Mouse (Mus musculus): ENCODE results near the gene Bdh1. TPM values are rescaled to one million over a fixed set of nuclear protein-coding genes. Genes with fewer than 3 reads are reported as not detected.

Gene Bdh1
- polyA plus RNA-seq, 1 experiment from 2014 or later = 115 TPM

GRCm38 (mm10) chr16:31500969-31501750 is 79.1 kb downstream of the Bdh1 start:
- H3K4me1 ChIP-seq (replicated peaks; ENCODE audit: control insufficient read depth, insufficient read depth) = no peaks in the 10 kb centered on the region
- TF ChIP-seq CTCF (IDR thresholded peaks at IDR 0.05; ENCODE audit: low read depth) (no peak), EP300 (optimal IDR thresholded peaks at IDR 0.05) (no peak)
- H3K4me2 ChIP-seq (replicated peaks; ENCODE audit: low read depth) = no peak overlapping the region
- 64% methylated on average over 14 of the region's 14 CpGs for whole genome bisulfite sequencing
- H3K36me3 ChIP-seq (ENCODE audit: control insufficient read depth, insufficient read depth, low read length) = no peaks in the 10 kb centered on the region
- no peaks in the 10 kb centered on the region for H3K9me3 ChIP-seq (ENCODE audit: control insufficient read depth, low read length)
- H3K27me3 ChIP-seq (ENCODE audit: control insufficient read depth, insufficient read depth, low read length) = no peaks in the 10 kb centered on the region
- DNase-seq (ENCODE audit: low spot score) (no peak), ATAC-seq (ENCODE audit: low FRiP score, low TSS enrichment) (no peak)
- H3K27ac ChIP-seq (replicated peaks) = no peak overlapping the region
- H3K9ac ChIP-seq (ENCODE audit: low read length) = no peak overlapping the region
- H3K4me3 ChIP-seq (ENCODE audit: low read depth, low read length) = no peak overlapping the region

- Histone ChIP-seq H3K27me3 (ENCODE audit: control insufficient read depth, insufficient read depth, low read length) (no peaks in the 10 kb centered on the region), H3K27ac (replicated peaks) (no peak overlapping the region), H3K9ac (ENCODE audit: low read length) (no peak overlapping the region), H3K36me3 (ENCODE audit: control insufficient read depth, insufficient read depth, low read length) (no peaks in the 10 kb centered on the region), H3K4me2 (replicated peaks; ENCODE audit: low read depth) (no peak overlapping the region), H3K9me3 (ENCODE audit: control insufficient read depth, low read length) (no peaks in the 10 kb centered on the region), H3K4me1 (replicated peaks; ENCODE audit: control insufficient read depth, insufficient read depth) (no peaks in the 10 kb centered on the region), H3K4me3 (ENCODE audit: low read depth, low read length) (no peak overlapping the region)
- 62% methylated on average over 14 of the region's 14 CpGs for WGBS
- ATAC-seq (ENCODE audit: low FRiP score, low TSS enrichment) (no peak), DNase-seq (ENCODE audit: low spot score) (no peak)
- TF ChIP-seq EP300 (optimal IDR thresholded peaks at IDR 0.05) = no peak
- no peak for TF ChIP-seq CTCF (IDR thresholded peaks at IDR 0.05; ENCODE audit: low read depth)
These were observed 79.8 kb downstream of the Bdh1 start for GRCm38 (mm10) chr16:31501751-31502365.

GRCm38 (mm10) chr16:31506665-31507456 is 84.8 kb downstream of the Bdh1 start:
- Histone ChIP-seq H3K27me3 (ENCODE audit: control insufficient read depth, insufficient read depth, low read length) (no peaks in the 10 kb centered on the region), H3K9ac (ENCODE audit: low read length) (no peak overlapping the region), H3K27ac (replicated peaks) (peak overlapping the region; percentile 92), H3K4me2 (replicated peaks; ENCODE audit: low read depth) (peak overlapping the region; percentile 25; the same call in 1 of the 2 replicates), H3K4me1 (replicated peaks; ENCODE audit: control insufficient read depth, insufficient read depth) (peaks cover 10% of the 10 kb centered on the region; the same call in 1 of the 2 replicates), H3K9me3 (ENCODE audit: control insufficient read depth, low read length) (no peaks in the 10 kb centered on the region), H3K4me3 (ENCODE audit: low read depth, low read length) (no peak overlapping the region), H3K36me3 (ENCODE audit: control insufficient read depth, insufficient read depth, low read length) (no peaks in the 10 kb centered on the region)
- 31% methylated on average over 10 of the region's 10 CpGs for WGBS
- TF ChIP-seq EP300 (optimal IDR thresholded peaks at IDR 0.05) = no peak
- no peak for TF ChIP-seq CTCF (IDR thresholded peaks at IDR 0.05; ENCODE audit: low read depth)
- DNase-seq (ENCODE audit: low spot score) = peak; percentile 85
- ATAC-seq (ENCODE audit: low FRiP score, low TSS enrichment) = peak; percentile 94

GRCm38 (mm10) chr16:31507457-31507755 is 85.3 kb downstream of the Bdh1 start:
- DNase-seq (ENCODE audit: low spot score) = peak; percentile 83
- no peaks in the 10 kb centered on the region for H3K27me3 ChIP-seq (ENCODE audit: control insufficient read depth, insufficient read depth, low read length)
- H3K4me1 ChIP-seq (replicated peaks; ENCODE audit: control insufficient read depth, insufficient read depth) = peaks cover 10% of the 10 kb centered on the region; the same call in 1 of the 2 replicates
- no peak overlapping the region for H3K9ac ChIP-seq (ENCODE audit: low read length)
- no peak for TF ChIP-seq CTCF (IDR thresholded peaks at IDR 0.05; ENCODE audit: low read depth)
- TF ChIP-seq EP300 (optimal IDR thresholded peaks at IDR 0.05) = no peak
- H3K4me2 ChIP-seq (replicated peaks; ENCODE audit: low read depth) = peak overlapping the region; percentile 25; the same call in 1 of the 2 replicates
- no peaks in the 10 kb centered on the region for H3K9me3 ChIP-seq (ENCODE audit: control insufficient read depth, low read length)
- no peaks in the 10 kb centered on the region for H3K36me3 ChIP-seq (ENCODE audit: control insufficient read depth, insufficient read depth, low read length)
- WGBS = 47% methylated on average over 6 of the region's 6 CpGs
- peak overlapping the region; percentile 92 for H3K27ac ChIP-seq (replicated peaks)
- peak; percentile 58 for ATAC-seq (ENCODE audit: low FRiP score, low TSS enrichment)
- H3K4me3 ChIP-seq (ENCODE audit: low read depth, low read length) = no peak overlapping the region

GRCm38 (mm10) chr16:31507794-31508526 is 85.9 kb downstream of the Bdh1 start:
- H3K4me3 ChIP-seq (ENCODE audit: low read depth, low read length) = no peak overlapping the region
- DNase-seq (ENCODE audit: low spot score) (peak; percentile 89), ATAC-seq (ENCODE audit: low FRiP score, low TSS enrichment) (peak; percentile 57)
- H3K4me1 ChIP-seq (replicated peaks; ENCODE audit: control insufficient read depth, insufficient read depth) = peaks cover 10% of the 10 kb centered on the region; the same call in 1 of the 2 replicates
- H3K27me3 ChIP-seq (ENCODE audit: control insufficient read depth, insufficient read depth, low read length) = no peaks in the 10 kb centered on the region
- no peak for TF ChIP-seq EP300 (optimal IDR thresholded peaks at IDR 0.05)
- no peak for TF ChIP-seq CTCF (IDR thresholded peaks at IDR 0.05; ENCODE audit: low read depth)
- WGBS = 44% methylated on average over 14 of the region's 14 CpGs
- no peaks in the 10 kb centered on the region for H3K9me3 ChIP-seq (ENCODE audit: control insufficient read depth, low read length)
- H3K36me3 ChIP-seq (ENCODE audit: control insufficient read depth, insufficient read depth, low read length) = no peaks in the 10 kb centered on the region
- peak overlapping the region; percentile 44 for H3K4me2 ChIP-seq (replicated peaks; ENCODE audit: low read depth)
- peak overlapping the region; percentile 45; the same call in 1 of the 2 replicates for H3K9ac ChIP-seq (ENCODE audit: low read length)
- H3K27ac ChIP-seq (replicated peaks) = peak overlapping the region; percentile 92

Other genes starting within 250 kb of the Bdh1 start
- 12.9 and 14.8 TPM in 2 replicates for gene Acap2, start 221.0 kb upstream of the Bdh1 start, polyA plus RNA-seq (2015; fragmentation: Nextera tagmentation; extraction: Ambion mirVana)
- gene Ppp1r2, start 147.0 kb upstream of the Bdh1 start, polyA plus RNA-seq (2015; fragmentation: Nextera tagmentation; extraction: Ambion mirVana) = 92.8 and 99.7 TPM in 2 replicates
- gene Apod, start 107.5 kb upstream of the Bdh1 start, polyA plus RNA-seq (2015; fragmentation: Nextera tagmentation; extraction: Ambion mirVana) = 1.0 TPM in 2 replicates
- 11.8 and 12.1 TPM in 2 replicates for gene Dlg1, start 241.2 kb downstream of the Bdh1 start, polyA plus RNA-seq (2015; fragmentation: Nextera tagmentation; extraction: Ambion mirVana)